Mouse (Mus musculus) kidney, adult 11 months (tissue): ENCODE measurements around the gene Fndc8.

Experiments used
- DNase-seq: peaks from one replicate; pipeline ENCODE4 v3.0.0; 2022

The Fndc8 gene

DNA sequence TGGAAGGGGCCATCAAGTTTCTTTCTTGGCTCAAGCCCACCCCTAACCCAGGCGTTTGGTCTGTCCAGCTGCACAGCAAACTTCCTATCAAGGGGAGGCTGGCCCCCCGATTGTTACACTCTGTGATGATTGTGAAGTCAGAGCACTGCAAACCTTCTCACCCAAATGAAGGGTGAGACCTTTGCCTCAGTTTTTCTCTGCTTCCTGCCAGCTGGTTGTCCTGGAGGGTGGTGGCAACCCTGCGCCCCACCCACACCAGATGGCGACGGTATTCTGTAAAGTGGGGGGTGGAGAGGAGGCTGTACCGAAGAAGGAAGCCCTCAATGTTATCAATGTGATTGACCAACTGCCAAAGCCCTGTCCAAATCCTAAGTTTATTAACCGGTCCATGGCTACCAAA, at the start of gene Fndc8:
Fndc8 (plus strand) TSS at position 189 of the 400 bp plus-strand sequence.
- DNase-seq, result no peak

DNA sequence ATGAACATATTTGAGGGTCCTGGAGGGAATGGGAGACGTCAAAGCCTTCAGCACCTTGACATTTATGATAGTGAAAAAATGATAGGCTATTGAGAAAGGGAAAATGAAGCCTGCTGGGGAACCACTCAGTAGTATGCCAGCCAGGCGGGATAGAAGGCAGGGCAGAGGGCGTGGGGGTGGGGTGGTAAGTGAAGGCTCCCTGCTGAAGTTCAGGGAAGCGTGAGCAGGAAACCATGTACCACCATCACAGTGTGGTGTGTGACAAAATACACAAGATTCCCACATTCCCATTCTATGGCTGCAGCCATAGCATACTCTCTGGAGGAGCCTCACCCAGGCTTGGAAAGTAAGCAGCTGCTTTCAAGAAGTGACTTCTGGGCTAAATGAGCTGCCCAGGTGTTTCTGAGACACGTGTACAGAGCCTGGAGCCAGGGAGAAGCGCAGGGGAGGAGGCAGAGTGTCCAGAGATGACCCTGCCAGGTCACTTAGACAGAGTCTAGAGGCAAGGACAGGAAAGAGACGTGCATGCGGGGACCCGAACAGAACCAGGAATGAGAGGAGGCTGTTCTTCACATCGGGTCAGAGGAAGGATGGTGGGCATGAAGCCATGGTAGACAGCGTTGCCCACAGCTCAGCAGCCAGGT, 47.0 kb upstream of the Fndc8 start:
- no peak for DNase-seq

DNA sequence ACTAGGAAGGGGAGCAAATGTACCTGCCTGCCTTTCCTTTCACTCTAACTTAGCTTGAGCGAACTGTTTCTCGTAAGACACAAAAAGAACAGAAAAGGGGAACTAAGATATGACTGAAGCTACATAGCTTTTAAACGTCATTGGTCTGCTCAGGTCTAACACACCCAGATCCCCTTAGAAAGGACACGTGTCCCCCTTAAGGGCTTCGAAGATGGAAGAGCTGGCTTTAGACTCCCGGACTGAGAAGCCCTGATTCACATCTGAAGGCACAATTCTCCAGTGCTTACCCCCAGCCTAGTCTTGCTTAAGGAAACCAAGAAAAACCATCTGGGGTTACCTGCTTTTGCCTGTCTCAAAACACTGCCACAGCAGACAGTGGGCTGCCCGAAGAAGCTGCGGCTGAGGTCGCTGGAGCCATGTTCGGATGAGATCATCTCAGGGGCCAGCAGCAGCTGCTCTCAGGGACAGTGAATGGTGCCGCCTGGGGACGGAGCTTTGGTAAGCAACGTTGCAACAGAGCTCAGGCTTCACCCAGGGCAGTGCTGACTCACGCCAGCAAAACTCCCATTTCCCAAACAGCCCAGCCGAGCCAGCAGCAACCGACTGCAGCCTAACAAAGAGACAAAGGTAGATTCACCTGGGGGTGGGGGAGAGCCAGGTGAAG, 46.4 kb upstream of the Fndc8 start:
- peak; percentile 51 for DNase-seq

DNA sequence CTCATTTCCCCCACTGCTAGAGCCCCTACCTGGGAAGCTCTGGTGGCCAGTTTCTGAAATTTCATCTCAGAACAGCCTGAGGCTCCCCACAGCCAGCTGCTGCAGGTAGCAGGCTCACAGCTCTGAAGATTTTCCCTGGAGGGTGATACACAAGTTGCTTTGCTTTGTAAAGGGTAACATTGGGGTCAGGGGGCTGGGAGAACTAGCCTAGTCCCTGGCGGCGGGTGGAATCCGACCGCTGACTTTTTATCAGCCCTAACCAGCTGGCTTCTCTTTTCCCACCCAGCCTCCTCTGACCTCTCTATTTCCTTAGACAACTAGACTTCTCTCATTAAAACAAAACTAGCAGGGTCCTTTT, 45.9 kb upstream of the Fndc8 start:
- no peak for DNase-seq

DNA sequence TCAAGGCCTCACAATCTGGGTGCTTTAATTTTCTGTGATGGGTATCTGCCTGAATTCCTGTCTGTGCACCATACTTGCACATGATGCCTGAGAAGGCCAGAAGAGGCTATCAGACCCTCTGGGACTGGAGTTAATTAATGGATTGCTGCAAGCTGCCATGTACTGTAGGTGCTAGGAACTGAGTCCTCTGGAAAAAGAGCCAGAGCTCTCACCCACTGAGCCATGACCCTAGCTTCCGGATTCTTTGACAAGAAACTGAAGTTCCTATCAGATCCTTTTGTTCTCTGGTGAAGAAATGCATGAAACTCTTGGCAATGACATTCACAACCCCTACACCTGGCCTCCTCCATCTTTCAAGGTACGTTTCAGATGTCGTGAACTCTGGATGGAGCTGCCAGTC, 45.0 kb upstream of the Fndc8 start:
- DNase-seq, result no peak

DNA sequence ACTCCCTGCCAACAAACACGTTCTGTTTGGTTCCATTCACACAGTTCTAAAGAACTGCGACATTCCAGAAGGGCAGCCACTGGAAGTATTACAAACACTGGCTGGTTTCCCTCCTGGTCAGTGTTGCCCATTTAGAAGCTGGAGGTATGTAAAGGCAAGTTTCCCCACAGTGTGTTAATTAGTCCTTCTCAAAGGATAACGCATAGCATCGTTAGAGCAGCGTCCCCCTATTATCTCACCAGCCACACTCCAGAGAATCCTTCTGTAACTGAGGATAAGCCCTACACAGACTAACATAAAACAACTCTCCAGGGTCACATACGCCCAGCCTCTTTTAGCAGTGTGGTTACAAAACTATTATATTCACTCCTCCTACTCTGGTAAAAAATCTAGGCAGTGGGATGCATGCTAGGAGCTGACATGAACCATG, 44.3 kb upstream of the Fndc8 start:
- no peak for DNase-seq

DNA sequence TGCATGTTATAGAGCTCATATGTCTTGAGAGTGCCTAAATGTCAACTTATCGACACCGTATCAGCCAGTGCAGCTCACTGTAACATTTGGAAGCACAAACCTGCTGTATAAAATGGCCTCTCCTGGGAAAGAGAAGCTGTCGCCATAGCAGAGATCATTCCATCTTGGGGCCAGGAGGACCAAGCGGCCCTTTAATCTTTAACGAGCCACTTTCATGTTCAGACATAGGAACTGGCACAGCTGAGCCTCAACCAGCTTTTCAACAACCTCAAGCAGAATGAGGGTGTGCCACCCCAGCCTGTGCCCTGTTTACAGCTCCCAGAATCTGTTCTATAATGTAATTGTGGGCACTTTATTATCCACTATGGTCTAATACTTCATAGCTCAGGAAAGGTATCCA, 41.7 kb upstream of the Fndc8 start:
- no peak for DNase-seq

DNA sequence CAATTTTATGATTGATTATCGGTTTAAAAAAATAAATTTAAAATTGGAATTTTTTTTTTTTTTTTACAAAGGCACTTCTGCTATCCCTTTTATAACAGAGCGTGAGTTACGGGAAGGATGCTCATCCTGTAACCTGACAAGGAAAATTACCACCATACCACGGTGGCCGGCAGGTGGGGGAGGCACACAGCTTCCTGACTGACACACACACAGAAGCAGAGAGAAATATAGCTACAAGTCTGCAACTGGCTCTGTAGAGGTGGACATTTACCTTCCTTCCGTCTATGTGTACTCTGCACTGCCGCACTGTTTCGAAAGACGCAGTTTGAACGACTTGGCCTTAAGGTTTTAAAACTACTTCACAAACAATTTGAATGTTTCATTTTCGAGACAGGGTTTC, 39.8 kb upstream of the Fndc8 start:
- DNase-seq, result no peak

DNA sequence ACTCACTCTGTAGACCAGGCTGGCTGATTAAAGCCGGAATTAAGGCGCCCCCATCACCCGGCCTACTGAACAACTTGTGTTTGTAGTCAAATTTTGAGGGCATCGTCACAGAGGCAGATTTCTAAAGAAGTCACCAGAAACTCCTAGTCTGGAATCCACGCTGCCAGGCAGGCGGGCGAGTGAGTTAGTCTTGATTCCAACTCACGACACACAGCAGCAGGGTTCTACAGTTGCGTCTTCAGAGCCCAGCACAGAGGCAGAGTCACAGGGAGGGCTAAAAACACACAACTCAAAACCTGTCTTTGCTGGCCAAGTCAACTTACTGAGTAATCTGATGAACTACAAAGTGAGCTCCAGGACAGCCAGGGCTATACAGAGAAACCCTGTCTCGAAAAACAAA, 39.4 kb upstream of the Fndc8 start:
- no peak for DNase-seq

DNA sequence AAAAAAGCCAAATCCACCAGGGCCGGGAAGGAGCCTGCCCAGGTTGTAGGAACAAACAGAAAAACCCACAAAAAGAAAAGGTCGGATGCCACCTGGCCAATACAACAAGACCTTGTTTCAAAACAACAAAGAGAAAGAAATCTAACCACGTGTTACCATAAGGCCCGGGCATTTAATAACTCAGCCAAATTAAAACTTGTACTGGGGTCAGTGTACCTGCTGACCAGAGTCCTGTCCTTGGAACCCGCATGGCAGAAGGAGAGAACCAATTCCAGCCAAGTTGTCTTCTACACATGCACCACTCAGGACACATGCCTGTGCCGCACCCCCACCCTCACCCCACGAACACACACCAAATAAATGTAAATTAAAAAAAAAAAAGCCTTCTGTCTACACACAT, 39.0 kb upstream of the Fndc8 start:
- DNase-seq, result peak; percentile 44

DNA sequence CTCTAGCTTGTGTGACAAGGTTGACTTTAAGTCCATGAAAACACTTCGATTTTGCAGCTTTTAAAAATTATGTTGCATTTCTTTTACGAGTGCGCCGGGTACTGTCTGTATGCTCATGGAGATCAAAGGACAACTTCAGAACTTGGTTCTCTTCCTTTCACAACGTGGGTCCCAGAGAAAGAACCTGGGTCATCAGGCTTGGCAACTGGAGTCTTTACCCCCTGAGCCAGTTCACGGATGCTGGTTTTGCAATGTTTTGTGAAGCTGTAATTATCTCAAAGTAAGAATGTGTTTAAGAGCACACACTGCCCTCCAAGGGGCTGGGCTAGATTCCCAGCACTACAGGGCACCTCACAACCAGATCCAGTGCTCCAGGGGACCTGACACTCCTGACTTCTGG, 37.8 kb upstream of the Fndc8 start:
- DNase-seq, result no peak

DNA sequence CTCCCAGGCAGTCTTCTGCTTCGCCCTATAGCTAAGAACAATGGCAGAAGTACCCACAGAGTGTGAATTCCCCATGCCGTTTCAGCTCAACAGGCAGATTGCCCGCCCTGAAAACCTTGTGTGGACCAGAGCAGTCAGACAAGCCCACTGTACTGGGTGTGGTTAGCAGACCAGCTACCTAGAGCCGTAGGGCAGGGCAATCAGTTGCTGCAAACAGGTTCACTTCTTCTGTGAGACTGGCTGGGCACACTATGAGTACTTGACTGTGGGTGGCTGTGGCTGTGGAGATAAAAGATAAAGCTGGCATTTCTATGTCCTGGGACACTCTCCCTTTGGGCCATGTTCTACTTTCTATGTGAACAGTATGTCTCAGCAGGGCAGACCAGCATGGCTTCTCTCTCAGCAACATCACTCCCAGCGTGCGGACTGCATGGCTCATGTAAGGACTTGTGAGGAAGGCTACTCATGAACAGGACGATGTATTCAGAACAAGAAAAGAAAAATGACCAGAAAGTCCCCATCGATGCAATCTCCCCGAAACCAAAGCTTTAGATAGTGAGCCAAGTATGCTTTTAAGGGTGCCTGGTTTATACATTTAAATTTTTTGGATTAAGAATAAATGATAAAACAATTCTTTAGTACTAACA, 36.5 kb upstream of the Fndc8 start:
- DNase-seq, result no peak

DNA sequence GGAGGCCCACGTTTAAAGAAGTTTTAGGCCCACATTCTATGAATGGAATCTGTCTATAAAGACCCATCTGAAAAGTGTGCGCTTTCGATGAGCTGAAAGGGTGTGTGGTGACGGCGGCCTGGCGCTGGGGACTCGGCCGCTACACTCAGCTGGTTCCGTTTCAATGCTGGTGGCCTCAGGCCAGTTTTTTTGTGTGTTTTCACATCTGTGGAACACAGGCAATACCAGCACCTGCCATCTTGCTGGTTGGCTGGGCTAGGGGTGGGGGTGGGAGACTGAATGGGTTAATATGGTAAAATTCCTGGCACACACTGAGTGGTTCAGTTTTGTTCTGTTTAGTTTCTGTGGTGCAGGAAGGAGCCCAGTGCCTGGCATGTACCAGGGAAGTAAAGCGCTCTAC, 35.9 kb upstream of the Fndc8 start:
- DNase-seq, result no peak

DNA sequence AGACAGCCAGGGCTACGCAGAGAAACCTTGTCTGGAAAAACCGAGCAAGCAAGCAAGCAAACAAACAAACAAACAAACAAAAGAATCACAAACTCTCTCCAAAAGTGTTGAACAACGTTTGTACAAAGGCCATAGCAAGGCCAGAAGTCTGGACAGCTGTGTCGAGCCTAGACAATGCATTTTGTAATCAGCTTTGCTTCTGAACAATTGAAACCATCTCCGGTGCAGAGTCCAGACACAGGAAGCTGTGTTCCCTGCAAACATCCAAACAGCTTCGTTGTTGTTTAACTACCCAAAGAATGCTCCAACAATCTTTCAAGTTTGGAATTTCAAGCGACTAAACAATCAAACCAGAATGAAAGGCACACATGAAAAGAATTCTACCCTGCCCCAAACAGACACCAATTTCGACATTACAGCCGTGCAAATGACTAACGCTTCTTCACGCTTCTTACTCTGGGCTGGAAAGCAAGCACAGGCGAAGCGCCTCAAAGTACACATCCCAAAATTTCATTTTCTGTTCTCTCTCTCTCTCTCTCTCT, 34.5 kb upstream of the Fndc8 start:
- no peak for DNase-seq

DNA sequence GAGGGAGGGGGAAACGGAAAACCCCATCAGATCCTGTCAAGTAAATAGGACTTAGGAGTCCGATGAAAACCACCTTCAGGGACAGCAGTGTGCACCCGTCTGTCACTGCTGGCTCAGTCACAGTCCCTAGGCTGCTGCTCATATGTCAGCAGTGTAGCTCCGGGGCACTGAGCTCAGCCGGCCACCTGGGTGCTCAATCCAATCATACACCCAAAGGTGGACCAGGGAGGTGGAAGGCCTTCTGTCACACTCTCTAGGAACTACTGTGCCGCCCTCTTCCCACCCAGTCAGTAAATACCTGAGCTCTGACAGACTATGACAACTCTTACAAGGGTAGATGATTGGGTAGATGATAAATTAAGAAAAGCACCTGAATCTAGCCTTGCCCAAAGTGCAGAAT, 31.2 kb upstream of the Fndc8 start:
- no peak for DNase-seq

DNA sequence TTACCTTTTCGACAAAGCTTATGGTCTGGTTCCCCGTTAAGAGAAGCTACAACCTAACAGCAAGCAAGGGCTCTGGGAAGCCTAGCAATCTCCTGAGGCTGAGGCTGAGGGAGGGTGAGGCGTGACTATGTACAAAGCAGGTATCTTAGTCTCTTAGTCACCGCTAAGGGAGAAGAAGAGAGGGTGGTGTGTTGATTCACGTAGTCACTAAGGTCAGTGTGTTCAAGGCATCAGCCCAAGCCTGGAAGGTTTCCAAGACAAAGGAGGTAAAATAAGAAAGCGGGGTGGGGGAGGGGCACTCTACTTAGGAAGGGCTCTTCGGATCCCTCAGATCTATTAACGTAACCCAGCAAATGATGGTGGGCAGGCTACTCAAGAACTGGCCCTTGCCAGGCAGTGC, 30.4 kb upstream of the Fndc8 start:
- no peak for DNase-seq

DNA sequence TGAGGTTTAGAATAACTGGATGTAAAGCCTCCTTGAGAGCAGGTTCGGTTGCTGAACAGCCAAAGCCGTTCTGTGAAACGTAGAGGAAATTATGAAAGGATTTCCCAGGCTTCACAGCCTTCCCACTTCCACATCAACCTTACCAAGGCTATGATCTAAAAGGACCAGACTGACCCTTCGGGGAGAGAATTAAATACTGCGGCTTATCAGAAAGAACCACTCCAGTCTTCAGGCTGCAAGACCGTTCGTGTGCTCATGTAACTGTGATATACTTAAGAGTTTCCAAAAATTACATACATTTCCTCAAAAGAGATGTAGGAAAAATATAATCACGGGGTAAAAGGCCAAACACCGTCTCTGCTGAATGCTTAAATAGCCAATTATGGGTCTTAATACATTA, 29.3 kb upstream of the Fndc8 start:
- no peak for DNase-seq

DNA sequence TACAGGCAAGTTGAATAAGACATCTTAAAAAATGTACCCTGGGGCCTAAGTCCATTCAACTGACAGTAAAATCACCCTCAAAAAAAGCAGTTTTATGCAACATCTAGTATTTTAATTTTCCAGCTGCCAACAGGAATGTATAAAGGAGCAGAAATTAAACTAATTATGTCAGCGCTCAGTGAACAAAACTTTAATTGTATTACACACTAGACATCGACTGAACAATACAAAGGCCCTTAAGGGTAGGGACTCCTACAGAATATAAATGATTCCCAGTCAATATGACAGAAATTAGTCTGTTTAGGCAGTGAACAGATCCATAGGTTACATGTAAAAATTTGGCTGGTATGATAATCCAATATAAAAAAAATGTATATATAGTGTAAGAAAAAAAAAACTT, 28.9 kb upstream of the Fndc8 start:
- DNase-seq, result no peak

DNA sequence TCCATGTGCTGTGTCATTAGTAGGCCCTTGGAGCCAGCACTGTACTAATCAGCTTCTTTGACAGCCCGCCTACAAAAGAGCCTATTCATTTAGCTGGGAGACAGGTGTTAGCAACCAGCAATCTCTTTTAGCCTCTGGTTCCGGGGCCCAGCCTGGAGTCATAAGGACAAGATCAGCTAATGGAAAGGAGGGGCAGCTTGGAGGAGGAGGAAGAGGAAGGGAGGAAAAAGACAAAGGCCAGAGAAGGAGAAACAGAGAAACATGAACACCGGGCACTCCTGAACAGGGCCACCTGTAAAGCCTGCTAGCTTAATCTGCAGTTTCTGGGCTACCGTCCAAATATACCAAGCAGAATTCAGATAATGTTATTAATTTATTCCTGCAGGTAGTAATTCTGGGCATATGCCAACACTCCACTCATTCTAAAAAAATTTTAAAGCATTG, 28.4 kb upstream of the Fndc8 start:
- DNase-seq, result no peak

DNA sequence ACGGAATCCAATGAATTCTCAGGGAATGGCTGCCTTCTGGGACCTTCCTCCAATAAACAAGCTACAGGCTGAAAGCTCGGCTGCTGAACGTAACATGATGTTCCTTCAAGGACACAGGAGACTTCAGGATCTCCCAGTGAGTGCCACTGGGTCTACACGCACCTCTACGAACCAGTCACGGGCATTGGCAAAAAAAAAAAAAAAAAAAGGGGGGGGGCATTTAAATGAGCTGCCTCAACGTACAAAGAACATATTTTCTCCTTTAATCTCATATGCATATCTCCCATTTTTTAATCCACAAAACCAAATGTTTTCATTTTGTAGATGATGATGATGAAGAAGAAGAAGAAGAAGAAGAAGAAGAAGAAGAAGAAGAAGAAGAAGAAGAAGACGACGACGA, 26.0 kb upstream of the Fndc8 start:
- no peak for DNase-seq

DNA sequence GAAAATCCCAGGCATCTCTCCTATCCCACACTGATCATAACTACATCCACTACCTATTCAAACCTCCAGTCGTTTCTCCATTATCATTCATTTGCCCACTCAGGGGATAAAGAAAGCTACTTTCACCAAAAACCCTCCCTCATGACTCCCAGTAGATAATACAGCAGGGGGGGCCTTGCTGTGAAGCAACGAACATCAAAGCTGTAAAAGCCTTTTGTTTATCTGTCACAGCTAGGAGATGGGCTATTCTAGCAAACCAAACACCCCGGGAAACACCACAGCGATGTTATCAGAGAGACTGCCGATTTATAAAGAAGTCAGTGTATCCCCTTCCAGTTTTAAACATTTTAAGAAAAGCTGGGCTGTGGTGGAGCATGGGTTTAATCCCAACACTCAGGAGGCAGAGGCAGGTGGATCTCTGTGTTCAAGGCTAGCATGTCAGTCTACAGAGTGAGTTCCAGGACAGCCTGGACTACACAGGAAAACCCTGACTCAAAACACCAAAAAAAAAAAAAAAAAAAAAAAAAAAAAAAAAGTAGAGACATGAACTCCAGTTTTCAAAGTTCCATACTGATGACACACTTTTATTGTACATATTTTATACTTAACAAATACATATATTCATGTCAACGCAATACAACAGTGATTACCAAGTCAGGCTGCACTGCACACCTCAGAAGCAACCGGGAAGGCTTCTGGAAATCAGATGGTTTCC, 24.9 kb upstream of the Fndc8 start:
- DNase-seq, result no peak

DNA sequence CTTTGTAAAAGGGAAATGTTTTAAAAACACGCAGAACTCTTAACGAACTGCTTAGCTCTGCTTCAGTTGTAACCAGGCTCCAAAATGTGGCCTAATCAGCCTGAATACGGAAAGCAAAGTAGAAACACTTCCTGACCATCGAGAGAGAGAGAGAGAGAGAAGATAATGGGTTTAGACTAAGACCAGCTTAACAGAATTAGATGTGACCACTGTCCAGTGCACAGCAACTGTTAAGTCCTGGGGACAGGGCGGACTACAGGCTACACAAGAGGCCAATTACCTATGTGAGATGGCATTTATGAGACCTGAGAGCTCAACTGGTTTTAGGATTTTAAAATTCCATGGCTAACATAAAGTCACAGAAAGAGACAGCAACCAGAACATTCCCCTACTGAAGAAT, 24.0 kb upstream of the Fndc8 start:
- no peak for DNase-seq

DNA sequence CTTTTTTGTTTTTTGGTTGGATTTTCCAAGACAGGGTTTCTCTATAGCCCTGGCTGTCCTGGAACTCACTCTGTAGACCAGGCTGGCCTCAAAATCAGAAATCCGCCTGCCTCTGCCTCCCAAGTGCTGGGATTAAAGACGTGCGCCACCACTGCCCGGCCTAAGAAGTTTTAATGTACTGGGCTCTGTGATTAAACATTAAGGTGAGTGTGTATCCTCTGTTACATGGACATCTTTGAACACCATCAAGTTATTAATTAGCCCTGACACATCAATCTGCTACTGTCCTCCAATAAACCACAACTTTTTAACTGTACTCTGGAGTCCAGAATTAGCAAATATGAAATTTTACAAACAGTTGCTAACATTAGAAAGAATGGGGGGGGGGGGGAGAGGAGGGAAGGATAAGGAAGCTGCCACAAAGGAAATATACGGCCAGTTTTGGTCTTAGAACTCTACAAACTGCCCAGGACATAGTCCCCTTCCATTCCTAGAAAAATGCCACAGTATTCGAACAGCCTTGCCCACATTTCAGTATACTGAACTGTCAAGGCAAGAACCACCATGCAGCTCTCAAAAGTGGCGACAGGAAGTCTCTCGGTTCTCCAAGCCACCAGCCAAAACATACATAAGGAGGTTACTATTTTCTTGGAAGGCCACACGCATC, 22.3 kb upstream of the Fndc8 start:
- no peak for DNase-seq
